Mouse (Mus musculus): Measurements from ENCODE around the gene Cldn15. TPM values are rescaled to one million over a fixed set of nuclear protein-coding genes. Genes with fewer than 3 reads are reported as not detected.

Gene Cldn15
- total RNA-seq, 2 experiments from 2014 or later = 8.9 to 11.2 TPM

DNA sequence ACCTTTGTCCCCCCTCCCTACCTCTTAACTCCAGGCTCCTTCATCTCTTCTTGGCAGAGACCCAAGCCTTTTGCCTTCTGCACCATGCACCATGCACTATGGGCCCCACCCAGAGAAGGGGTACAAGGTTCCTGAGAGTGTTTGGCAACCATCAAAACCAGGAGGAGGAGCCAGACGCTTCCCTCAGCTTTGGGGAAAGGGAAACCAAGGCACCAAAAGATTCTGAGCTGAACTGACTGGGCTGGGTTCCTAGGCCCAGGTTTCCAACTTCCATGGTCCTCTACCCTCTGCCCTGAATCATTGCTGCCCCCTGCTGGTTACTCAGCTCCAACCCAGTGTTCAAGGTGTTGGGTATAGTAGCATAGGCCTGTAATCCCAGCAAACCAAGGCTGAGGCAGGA is 4.3 kb downstream of the Cldn15 start:
- intact Hi-C loops (cut with DNase I) = loop anchor here (2.0 kb wide), 1 partner anchor 42 kb away; no protein-coding TSS in a partner anchor

DNA sequence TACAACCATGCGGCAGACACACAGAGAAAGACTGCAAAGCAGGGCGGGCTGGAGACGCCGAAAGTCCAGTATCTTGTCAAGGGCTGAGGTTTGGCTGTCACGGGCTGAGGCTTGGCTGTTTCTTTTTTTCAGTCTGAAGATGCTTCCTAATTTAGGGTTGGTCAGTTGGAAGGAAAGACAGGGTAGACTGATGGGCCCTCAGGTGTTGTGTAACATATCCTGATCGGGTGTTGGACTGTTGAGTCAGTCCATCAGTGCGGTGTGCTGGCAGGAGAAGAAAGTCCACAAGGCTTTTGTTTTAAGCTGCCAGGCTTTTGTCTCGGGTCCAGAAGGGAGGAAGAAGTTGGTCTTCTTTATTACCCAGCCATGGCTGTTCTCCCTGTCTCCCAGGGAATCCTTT is 7.3 kb downstream of the Cldn15 start:
- intact Hi-C loops (cut with DNase I) = no loop called here
- no peak for DNase-seq

More for the DNA sequence above, 4.3 kb downstream of the Cldn15 start:
- peak; percentile 77 to 86 for DNase-seq

DNA sequence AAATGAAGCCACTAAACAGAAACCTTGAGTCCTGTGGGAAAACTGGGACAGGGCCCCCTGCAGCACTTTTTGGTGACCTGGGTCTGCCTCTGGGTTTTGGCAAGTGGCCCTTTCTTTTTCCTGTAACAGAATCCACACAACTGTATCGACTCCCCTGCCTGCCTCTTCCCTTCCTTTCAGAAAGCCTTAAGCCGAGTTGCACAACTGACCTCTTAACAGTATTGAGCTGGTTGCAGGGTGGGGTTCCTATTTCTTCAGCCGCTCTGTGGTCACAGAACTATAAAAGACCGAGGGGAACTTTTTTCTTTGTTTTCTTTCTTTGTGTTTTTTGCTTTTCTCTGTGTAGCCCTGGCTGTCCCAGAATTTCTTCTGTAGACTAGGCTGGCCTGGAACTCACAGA is 11.4 kb downstream of the Cldn15 start:
- no peak for DNase-seq
- intact Hi-C loops (cut with DNase I) = no loop called here

DNA sequence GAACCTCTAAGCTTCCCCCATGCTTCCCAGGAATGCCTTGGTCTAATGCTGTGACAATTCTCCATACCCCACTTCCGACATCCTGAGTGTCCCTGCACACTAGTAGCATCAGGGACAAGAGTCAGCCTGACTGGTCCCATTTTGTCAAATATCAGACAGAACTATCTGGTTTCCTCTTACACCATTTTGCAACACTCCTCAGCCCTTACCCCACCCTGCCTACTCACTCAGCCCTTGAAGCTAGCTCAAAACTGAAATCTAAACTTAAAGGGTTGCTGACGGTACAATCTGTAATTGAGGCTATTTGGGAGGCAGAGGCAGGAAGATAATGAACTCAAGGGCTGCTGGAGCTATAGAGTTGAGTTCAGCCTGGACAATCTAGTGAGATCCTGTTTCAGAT is 13.3 kb downstream of the Cldn15 start:
- DNase-seq = no peak
- intact Hi-C loops (cut with DNase I) = no loop called here

DNA sequence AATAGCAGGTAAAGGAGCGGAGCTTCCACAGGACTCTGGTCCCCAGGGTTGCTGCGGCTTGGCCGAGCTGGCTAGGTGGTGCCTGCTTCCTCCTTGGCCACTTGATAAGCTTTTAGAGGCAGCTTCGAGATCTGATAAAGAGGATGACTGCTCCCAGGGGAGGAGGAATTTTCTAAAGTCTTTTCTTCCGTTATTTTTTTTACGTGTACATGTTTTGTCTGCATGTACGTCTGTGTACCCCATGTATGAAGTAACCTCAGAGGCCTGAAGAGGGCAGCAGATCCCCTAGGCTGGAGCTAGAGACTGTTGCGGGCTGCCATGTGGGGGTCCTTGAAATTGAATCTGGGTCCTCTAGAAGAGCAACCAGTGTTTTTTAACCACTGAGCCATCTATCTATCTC is 14.6 kb downstream of the Cldn15 start:
- intact Hi-C loops (cut with DNase I) = no loop called here

DNA sequence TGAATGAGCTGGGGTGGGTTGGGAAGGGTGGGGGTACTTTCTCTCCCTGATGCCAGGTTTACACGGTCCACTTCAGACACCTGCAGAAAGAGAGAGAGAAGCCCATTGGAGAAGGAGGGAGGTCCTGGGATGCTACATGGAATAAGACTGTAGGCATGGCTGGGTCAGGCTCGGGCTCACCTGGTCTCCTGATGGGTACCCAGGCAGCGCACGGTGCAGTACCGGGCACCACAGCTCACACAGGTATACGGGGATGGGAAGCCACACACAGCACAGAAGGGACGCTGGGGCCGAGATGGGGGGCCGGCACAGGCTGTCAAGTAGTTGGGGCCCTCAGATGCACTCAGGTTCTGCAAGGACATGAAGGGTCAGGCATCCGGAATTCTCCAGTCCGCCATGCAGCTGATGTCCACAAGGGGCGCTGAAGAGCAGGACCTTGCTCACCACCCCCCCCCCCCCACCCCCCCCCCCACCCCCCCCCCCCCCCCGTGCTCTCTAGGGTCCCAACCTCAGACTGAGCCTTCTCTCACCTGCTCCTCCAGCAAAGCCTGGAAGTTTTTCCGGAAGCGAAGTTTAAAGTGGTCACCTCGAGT is 16.0 kb downstream of the Cldn15 start:
- intact Hi-C loops (cut with DNase I) = no loop called here
- peak; percentile 66 to 79 for DNase-seq

More for the DNA sequence above, 14.6 kb downstream of the Cldn15 start:
- DNase-seq = no peak

DNA sequence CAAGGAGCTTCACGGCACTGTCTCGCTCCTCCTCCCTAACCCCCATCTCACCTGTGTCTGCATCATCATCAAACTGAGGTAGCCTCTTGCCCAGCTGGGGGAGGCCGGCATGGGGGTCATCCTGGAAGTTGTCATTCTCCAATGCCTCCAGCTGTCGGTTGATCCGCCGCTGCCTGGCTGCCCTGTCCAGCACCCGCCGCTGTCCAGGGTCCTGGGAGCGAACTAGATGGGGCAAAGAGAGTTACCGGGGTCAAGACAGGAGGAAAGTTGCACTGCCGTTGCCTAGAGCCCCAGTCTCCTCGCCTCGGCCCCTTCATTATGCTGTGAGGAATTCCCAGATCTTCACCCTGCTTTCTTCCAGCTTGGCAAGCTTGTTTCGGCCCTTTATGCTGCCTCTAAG is 18.4 kb downstream of the Cldn15 start:
- intact Hi-C loops (cut with DNase I) = no loop called here
- no peak for DNase-seq

DNA sequence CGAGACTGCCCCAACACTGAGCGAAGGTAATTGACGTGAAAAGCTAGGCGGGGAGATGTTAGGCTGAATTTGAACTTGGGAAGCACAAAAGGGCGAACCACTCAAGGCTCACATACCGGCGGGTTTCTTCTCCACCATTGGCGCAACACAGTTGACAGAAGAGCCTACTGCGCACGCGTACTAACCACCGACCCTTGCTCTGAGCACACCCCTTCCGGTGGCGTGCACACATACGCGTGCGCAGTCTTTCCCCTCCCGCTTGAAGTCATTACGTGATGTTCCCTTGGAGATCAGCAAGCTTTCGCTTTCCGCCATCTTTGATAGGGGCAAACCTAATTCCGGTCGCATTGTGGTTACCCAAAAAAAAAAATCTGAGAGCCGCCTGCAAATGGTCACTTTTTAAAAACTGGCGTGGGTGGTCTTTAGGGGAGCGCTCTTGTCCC is 20.3 kb downstream of the Cldn15 start, which contains the start of gene Plod3:
TSS of gene Plod3 (plus strand) at position 325 of the 443 bp plus-strand sequence.
- peak; percentile 96 to 97 for DNase-seq
- intact Hi-C loops (cut with DNase I) = loop anchor here (2.0 kb wide), 1 partner anchor 24 kb away; no protein-coding TSS in a partner anchor

DNA sequence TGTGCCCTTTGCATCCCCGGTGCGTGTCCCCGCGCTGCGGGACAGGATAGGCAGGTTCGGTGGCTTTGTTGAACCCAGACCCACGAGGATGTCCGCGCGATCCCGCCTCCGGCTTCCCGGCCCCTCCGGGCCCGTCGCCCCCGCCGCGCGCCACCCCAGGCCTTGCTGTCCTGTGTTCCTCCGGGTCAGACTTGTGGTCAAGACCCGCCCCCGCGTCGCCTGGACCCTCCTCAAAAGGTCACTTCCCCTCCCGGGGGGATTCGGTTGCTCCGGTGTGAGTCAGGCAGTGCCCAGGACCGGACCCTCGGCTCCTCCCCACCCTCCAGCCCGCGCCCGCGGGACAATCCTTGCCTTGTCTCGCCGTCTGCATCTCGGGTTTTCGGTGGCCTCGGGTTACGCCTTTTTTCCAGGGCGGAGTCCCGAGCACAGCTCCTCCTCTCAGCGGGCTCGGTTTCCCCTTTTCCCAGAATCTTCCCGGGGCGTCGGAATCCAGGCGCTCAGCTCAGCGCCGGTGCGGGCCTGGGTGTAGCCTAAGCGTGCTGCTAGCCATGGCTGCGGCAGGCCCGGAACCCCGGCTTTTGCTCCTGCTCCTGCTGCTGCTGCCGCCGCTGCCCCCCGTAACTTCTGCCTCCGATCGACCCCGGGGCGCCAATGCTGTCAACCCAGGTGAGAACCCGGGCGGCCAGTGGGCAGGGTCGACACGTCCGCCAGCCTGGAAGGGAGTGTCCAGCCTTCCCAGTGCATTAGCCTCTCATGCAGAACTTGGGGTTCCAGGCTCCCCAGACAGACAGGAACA is 20.9 kb downstream of the Cldn15 start:
- peak; percentile 75 to 87 for DNase-seq
- intact Hi-C loops (cut with DNase I) = loop anchor here (2.0 kb wide), 1 partner anchor 25 kb away; no protein-coding TSS in a partner anchor

DNA sequence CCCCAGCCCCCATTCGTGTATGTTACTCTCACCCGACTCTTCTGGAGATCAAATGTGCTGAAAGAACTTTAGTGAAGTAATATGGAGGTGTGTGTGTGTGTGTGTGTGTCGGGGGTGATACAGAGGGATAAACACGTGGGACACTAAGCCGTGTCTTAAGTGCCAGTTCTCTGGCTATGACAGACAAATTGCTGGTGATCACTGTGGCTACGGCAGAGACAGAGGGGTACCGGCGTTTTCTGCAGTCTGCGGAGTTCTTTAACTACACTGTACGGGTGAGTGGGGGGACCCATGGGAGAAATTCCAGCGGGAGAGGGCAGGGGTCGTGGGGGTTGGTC is 21.5 kb downstream of the Cldn15 start, which contains the start of gene Znhit1:
TSS of gene Znhit1 (minus strand) at position 88 of the 338 bp plus-strand sequence.
- DNase-seq = no peak
- intact Hi-C loops (cut with DNase I) = loop anchor here (2.0 kb wide), 1 partner anchor 25 kb away; no protein-coding TSS in a partner anchor

DNA sequence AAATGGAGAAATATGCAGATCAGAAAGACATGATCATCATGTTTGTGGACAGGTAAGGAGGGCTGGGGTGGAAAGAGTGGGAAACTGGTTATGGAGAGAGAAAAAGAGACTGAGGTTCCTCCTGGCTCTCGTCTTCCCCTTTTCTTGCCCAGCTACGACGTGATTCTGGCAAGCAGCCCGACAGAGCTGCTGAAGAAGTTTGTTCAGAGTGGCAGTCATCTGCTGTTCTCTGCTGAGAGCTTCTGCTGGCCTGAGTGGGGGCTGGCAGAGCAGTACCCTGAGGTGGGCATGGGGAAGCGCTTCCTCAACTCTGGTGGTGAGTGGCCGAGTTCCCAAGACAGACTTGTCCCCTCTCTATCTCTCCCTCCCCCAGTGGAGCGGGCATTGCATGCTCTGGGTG is 22.0 kb downstream of the Cldn15 start:
- intact Hi-C loops (cut with DNase I) = no loop called here
- peak; percentile 31 to 49 for DNase-seq

DNA sequence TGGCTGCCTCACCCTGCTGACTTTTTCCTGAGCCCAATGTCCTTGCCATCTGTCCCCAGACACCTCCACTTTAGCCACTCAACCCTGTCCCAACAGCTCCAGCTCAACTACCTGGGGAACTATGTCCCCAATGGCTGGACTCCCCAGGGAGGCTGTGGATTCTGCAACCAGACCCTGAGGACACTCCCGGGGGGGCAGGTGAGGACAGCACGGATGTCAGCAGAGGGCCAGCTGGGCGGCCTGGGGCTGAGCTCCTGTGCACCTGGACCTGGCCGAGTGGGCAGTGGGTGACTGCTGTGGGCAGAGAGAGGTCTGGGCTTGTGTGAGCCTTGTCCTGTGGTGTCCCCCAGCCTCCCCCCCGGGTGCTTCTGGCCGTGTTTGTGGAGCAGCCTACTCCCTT is 23.4 kb downstream of the Cldn15 start:
- DNase-seq = no peak
- intact Hi-C loops (cut with DNase I) = no loop called here

DNA sequence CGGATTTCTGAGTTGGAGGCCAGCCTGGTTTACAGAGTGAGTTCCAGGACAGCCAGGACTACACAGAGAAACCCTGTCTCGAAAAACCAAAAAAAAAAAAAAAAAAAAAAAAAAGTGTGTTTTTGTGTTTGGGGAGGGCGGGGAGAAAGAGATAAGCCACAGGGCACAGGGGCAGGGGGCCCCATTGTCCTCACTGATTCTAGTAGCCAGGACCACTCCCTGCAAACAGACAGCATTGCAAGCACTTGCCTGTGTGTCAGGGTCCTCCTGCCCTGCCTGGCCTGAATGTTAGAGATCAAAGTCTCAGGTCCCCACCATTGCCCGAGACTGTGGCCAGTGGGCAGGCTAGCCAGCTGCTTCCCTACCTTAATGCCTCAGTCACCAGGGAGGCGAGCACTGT is 33.0 kb downstream of the Cldn15 start:
- intact Hi-C loops (cut with DNase I) = no loop called here
- no peak for DNase-seq

DNA sequence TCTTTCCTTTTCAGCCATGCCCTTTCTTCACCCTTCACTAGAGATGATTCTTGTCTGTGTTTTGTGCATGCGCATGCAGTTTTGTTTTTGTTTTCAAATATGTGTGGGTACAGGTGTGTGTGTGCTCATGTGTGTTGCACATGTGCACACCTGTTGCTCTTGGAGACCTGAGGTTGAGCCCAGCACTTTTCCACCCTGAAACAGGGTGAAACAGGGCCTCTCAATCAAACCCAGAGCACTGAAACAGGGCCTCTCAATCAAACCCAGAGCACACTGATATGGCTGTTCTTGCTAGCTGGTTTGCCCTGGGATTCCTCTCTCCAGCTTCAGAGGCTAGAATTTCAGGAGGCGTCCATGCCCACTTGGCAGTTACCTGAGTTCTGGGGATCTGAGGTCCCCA is 34.2 kb downstream of the Cldn15 start:
- no peak for DNase-seq
- intact Hi-C loops (cut with DNase I) = no loop called here

DNA sequence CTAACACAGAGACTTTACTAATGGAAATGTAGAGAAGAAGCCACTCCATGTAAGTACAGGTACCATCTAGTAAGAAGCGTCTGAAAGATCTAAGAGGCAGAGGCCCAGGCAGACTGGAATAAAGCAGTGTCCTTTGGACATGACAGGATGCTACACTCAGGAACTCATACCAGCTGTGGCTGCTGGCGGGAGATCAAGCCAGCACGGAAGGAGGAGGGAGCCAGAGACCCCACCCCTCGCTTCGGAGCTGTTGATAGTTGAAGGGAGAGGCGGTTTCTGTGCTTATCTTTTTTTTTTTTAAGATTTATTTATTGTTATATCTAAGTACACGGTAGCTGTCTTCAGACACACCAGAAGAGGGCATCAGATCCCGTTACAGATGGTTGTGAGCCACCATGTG is 40.9 kb downstream of the Cldn15 start:
- peak in 1 of 2 experiments; percentile 15 for DNase-seq
- intact Hi-C loops (cut with DNase I) = no loop called here

DNA sequence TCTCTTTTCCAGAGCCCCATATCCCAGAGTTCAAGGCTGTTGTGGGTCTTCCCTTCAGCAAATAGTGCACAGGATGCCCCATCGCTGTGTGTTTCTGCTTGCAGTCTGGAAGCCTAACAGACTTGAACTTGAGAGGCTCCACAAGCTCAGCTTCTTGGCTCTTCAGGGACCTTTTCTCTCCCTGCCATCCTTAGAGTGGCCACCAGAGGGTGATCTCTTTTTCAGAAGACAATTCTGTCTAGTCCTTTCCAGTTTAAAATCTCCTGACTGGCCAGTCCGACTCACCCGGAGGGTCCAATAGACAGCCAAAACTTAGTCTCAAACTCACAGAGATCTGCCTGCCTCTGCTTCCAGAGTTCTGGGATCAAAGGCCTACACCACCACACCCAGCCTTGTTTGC is 43.6 kb downstream of the Cldn15 start:
- intact Hi-C loops (cut with DNase I) = no loop called here
- peak; percentile 35 to 73 for DNase-seq

DNA sequence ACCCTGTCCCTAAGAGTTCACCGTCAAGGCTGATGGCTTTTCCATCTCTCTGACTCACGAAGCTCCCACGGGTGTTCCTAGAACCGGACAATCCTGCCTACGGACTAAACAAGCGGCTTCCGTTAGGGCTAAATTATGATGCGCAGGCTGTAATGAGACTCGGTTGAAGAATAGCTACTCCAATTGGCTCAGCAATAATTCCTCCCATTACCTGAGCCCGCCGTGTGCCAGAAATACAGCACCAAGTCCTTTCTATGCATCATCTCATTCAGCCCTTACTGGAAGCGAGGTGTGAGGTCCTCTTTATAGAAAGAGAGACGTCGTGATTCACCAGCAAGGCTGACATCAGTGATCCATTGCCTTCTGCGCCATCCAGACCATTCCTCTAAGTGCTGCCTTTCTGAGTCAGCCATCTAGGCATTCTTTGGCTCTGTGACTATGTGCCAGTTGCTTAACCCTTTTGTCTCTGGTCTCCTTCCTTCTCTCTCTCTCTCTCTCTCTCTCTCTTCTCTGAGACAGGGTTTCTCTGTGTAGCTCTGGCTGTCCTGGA is 46.1 kb downstream of the Cldn15 start:
- no peak for DNase-seq
- intact Hi-C loops (cut with DNase I) = no loop called here

DNA sequence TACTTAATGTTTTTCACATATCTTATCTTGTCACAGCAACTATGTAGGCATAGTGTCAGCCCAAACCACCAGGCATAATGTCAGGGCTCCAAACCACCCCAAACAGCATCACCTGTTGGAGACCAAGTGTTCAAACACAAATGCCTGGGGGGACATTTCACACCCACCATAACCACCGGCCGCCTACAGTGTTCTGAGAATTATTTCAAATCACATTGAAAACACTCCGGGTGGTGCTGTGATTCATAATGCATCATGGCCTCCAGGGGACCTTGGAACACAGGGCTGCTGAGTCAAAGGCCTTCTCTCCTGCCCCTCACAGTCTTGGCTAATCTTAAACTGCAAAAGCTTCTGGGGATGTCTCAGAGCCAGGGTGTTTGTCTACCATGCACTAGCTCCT is 49.5 kb downstream of the Cldn15 start:
- intact Hi-C loops (cut with DNase I) = no loop called here
- no peak for DNase-seq

DNA sequence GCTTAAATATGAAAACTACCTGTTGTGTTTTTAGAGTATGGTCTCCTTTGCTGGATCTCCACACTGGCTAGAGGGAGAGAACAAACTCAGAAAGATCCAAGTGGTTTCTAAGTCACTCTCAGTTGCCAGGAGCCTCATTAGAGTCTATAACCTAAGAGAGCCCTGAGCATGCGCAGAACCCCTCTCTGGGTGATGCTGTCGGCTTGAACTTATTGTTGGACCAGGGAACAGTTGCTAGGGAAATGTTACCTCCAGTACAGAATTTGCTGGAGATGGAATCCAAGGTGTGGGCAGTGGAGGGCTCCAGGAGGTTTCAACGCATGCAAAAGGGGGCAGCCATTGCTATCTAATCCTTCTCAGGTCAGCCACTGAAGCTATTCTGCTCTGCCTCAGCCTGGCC is 57.9 kb downstream of the Cldn15 start:
- no peak for DNase-seq
- intact Hi-C loops (cut with DNase I) = loop anchor here (1.0 kb wide), 1 partner anchor 83 kb away; no protein-coding TSS in a partner anchor

DNA sequence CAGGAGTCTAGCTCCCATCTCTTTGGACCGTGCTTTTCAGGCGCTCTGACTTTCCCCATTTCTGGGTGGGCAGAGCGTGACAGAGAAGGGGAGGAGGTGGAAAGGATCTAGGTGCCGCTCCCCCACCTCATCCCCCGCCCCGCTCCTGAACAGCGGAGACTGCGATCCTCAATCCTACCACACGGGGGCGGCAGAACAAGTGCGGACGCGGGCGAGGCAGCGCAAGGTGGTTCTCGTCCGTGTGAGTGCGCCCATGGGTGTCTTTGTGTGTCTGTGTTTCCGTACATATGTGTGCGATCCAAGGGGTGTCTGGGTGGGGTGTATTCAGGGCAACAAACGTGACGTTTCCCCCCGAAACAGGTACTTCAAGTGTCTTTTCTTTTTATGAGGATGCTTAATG is 58.7 kb downstream of the Cldn15 start:
- intact Hi-C loops (cut with DNase I) = no loop called here
- DNase-seq = peak; percentile 85 to 91
